Mouse (Mus musculus) embryonic facial prominence, embryonic 13.5 days (tissue): Measurements from ENCODE around the gene Ajm1. TPM values are rescaled to one million over a fixed set of nuclear protein-coding genes. Genes with fewer than 3 reads are reported as not detected.

Experiments
- ATAC-seq: fragments of 200-750 bp; cut with Nextera tagmentation; 2 replicates; pipeline ENCODE4 v1.8.0; 2017; ENCODE audit warnings: low read depth; ENCODE audit not compliant: insufficient number of reproducible peaks, insufficient read depth, low FRiP score, low TSS enrichment
- H3K27ac ChIP-seq: fragments of 300-500 bp; sonication (generic); 2 replicates; pipeline ENCODE4 v1.5.1; 2015; ENCODE audit warnings: moderate library complexity, mild to moderate bottlenecking, inconsistent platforms
- H3K27me3 ChIP-seq: fragments of 300-500 bp; sonication (generic); 2 replicates; pipeline ENCODE4 v1.6.1; 2015; ENCODE audit warnings: mild to moderate bottlenecking, inconsistent platforms
- H3K36me3 ChIP-seq: fragments of 300-500 bp; sonication (generic); 2 replicates; pipeline ENCODE4 v1.6.1; 2015; ENCODE audit warnings: mild to moderate bottlenecking, inconsistent platforms
- H3K4me1 ChIP-seq: fragments of 300-500 bp; sonication (generic); 2 replicates; pipeline ENCODE4 v1.6.1; 2015; ENCODE audit warnings: inconsistent platforms
- H3K4me2 ChIP-seq: fragments of 300-500 bp; sonication (generic); 2 replicates; pipeline ENCODE4 v1.6.1; 2015; ENCODE audit warnings: moderate library complexity, mild to moderate bottlenecking, inconsistent platforms
- H3K4me3 ChIP-seq: fragments of 300-500 bp; sonication (generic); 2 replicates; pipeline ENCODE4 v1.5.1; 2015; ENCODE audit warnings: mild to moderate bottlenecking, inconsistent platforms
- H3K9ac ChIP-seq: fragments of 300-500 bp; sonication (generic); 2 replicates; pipeline ENCODE4 v1.6.1; 2015; ENCODE audit warnings: mild to moderate bottlenecking, inconsistent platforms
- H3K9me3 ChIP-seq: fragments of 300-500 bp; sonication (generic); 2 replicates; pipeline ENCODE4 v1.6.1; 2016; ENCODE audit warnings: inconsistent platforms
- WGBS: fragments of 180-500 bp; shearing (Covaris S2); methylation state at CpG from one replicate; pipeline ENCODE4 v1.1.7; 2015; ENCODE audit warnings: mixed read lengths; 5-methylcytosine and 5-hydroxymethylcytosine counted together
- polyA plus RNA-seq: library from polyadenylated mRNA; unstranded; fragments of >200 nt; fragmentation: Nextera tagmentation; extraction: Ambion mirVana; gene quantifications from 2 replicates; pipeline ENCODE4 v1.2.1, GENCODE M21; 2015

Ajm1 gene
- polyA plus RNA-seq, 1 experiment from 2014 or later, result 0.39 TPM

- Histone ChIP-seq H3K27ac (no peak overlapping the region), H3K9ac (no peak overlapping the region), H3K27me3 (peaks cover 30% of the 10 kb centered on the region), H3K36me3 (peaks cover 57% of the 10 kb centered on the region), H3K4me3 (no peak overlapping the region), H3K4me1 (peaks cover 42% of the 10 kb centered on the region), H3K4me2 (no peak overlapping the region), H3K9me3 (no peaks in the 10 kb centered on the region)
- WGBS, result 63% methylated on average over 4 of the region's 4 CpGs
- ATAC-seq, result no peak
Measured at GRCm38 (mm10) chr2:25583571-25583970, 2.0 kb upstream of the Ajm1 start.

- Histone ChIP-seq H3K9me3 (no peaks in the 10 kb centered on the region), H3K9ac (no peak overlapping the region), H3K27me3 (peaks cover 35% of the 10 kb centered on the region), H3K36me3 (peaks cover 53% of the 10 kb centered on the region), H3K4me2 (no peak overlapping the region), H3K4me3 (no peak overlapping the region), H3K4me1 (peaks cover 47% of the 10 kb centered on the region), H3K27ac (peak overlapping the region; percentile 9; the same call in 1 of the 2 replicates)
- 82% methylated on average over 6 of the region's 6 CpGs for WGBS
- ATAC-seq, result no peak
Measured at GRCm38 (mm10) chr2:25583120-25583481, 1.5 kb upstream of the Ajm1 start.

GRCm38 (mm10) chr2:25582466-25583119 lies 1.0 kb upstream of the Ajm1 start:
- ATAC-seq, result no peak
- Histone ChIP-seq H3K4me1 (peaks cover 52% of the 10 kb centered on the region), H3K4me3 (no peak overlapping the region), H3K9me3 (no peaks in the 10 kb centered on the region), H3K27ac (peak overlapping the region; percentile 9; the same call in 1 of the 2 replicates), H3K36me3 (peaks cover 48% of the 10 kb centered on the region), H3K9ac (0 out of 2 replicates have a peak overlapping the region, but pooled peaks have one; percentile 32), H3K27me3 (peaks cover 40% of the 10 kb centered on the region), H3K4me2 (no peak overlapping the region)
- WGBS, result 58% methylated on average over 12 of the region's 12 CpGs

- Histone ChIP-seq H3K4me1 (peaks cover 59% of the 10 kb centered on the region), H3K36me3 (peaks cover 41% of the 10 kb centered on the region), H3K9me3 (no peaks in the 10 kb centered on the region), H3K27ac (no peak overlapping the region), H3K4me2 (peak overlapping the region; percentile 81; the same call in 1 of the 2 replicates), H3K27me3 (peaks cover 47% of the 10 kb centered on the region), H3K4me3 (no peak overlapping the region), H3K9ac (peak overlapping the region; percentile 58; the same call in 1 of the 2 replicates)
- no peak for ATAC-seq
- 30% methylated on average over 6 of the region's 6 CpGs for WGBS
Measured at GRCm38 (mm10) chr2:25581901-25582301, 344 bp upstream of the Ajm1 start.

GRCm38 (mm10) chr2:25580621-25581101 lies 896 bp downstream of the Ajm1 start:
- peak overlapping the region; percentile 81 for H3K4me2 ChIP-seq
- no peaks in the 10 kb centered on the region for H3K9me3 ChIP-seq
- H3K27ac ChIP-seq, result no peak overlapping the region
- no peak overlapping the region for H3K9ac ChIP-seq
- H3K4me3 ChIP-seq, result peak overlapping the region; percentile 45
- 42% methylated on average over 6 of the region's 6 CpGs for WGBS
- peaks cover 59% of the 10 kb centered on the region for H3K27me3 ChIP-seq
- H3K4me1 ChIP-seq, result peaks cover 65% of the 10 kb centered on the region
- no peak for ATAC-seq
- H3K36me3 ChIP-seq, result peaks cover 29% of the 10 kb centered on the region

- peaks cover 69% of the 10 kb centered on the region for H3K4me1 ChIP-seq
- 4% methylated on average over 27 of the region's 27 CpGs for WGBS
Measured at GRCm38 (mm10) chr2:25579737-25580460, 1.7 kb downstream of the Ajm1 start.

GRCm38 (mm10) chr2:25578796-25579736 lies 2.5 kb downstream of the Ajm1 start:
- Histone ChIP-seq H3K27ac (no peak overlapping the region), H3K4me3 (peak overlapping the region; percentile 32), H3K4me1 (peaks cover 71% of the 10 kb centered on the region), H3K9ac (peak overlapping the region; percentile 46; the same call in 1 of the 2 replicates), H3K36me3 (peaks cover 13% of the 10 kb centered on the region), H3K9me3 (no peaks in the 10 kb centered on the region), H3K4me2 (peak overlapping the region; percentile 53), H3K27me3 (peaks cover 60% of the 10 kb centered on the region)
- ATAC-seq, result no peak
- 6% methylated on average over 77 of the region's 77 CpGs for WGBS

More at GRCm38 (mm10) chr2:25579737-25580460, 1.7 kb downstream of the Ajm1 start:
- H3K36me3 ChIP-seq, result peaks cover 21% of the 10 kb centered on the region
- H3K9ac ChIP-seq, result peak overlapping the region; percentile 46; the same call in 1 of the 2 replicates
- peak overlapping the region; percentile 32 for H3K4me3 ChIP-seq
- no peak for ATAC-seq
- H3K27me3 ChIP-seq, result peaks cover 60% of the 10 kb centered on the region
- H3K9me3 ChIP-seq, result no peaks in the 10 kb centered on the region
- no peak overlapping the region for H3K27ac ChIP-seq
- peak overlapping the region; percentile 53 for H3K4me2 ChIP-seq

GRCm38 (mm10) chr2:25577951-25578795 lies 3.4 kb downstream of the Ajm1 start:
- Histone ChIP-seq H3K4me1 (peaks cover 80% of the 10 kb centered on the region), H3K36me3 (peaks cover 6% of the 10 kb centered on the region), H3K4me3 (peak overlapping the region; percentile 32), H3K4me2 (peak overlapping the region; percentile 53), H3K27me3 (peaks cover 60% of the 10 kb centered on the region), H3K27ac (no peak overlapping the region), H3K9ac (peak overlapping the region; percentile 58), H3K9me3 (no peaks in the 10 kb centered on the region)
- WGBS, result 5% methylated on average over 75 of the region's 75 CpGs
- no peak for ATAC-seq

GRCm38 (mm10) chr2:25576965-25577891 lies 4.3 kb downstream of the Ajm1 start:
- H3K27me3 ChIP-seq, result peaks cover 60% of the 10 kb centered on the region
- H3K4me2 ChIP-seq, result peak overlapping the region; percentile 53
- WGBS, result 13% methylated on average over 92 of the region's 92 CpGs
- peaks cover 75% of the 10 kb centered on the region for H3K4me1 ChIP-seq
- peak overlapping the region; percentile 58 for H3K9ac ChIP-seq
- no peak overlapping the region for H3K27ac ChIP-seq
- no peak for ATAC-seq
- H3K9me3 ChIP-seq, result no peaks in the 10 kb centered on the region
- H3K36me3 ChIP-seq, result peaks cover 10% of the 10 kb centered on the region; the same call in 1 of the 2 replicates
- H3K4me3 ChIP-seq, result peak overlapping the region; percentile 32
